Mouse (Mus musculus) heart, postnatal 4 days (tissue): Measurements from ENCODE around the gene Klrc3. TPM values are rescaled to one million over a fixed set of nuclear protein-coding genes. Genes with fewer than 3 reads are reported as not detected.
"Not testable (repeated sequence)": the region's sequence is repeated elsewhere in the genome, so short reads cannot be mapped to it uniquely, and the experiment has no call there.

Experiments
- DNase-seq: peaks from one replicate; pipeline ENCODE4 v3.0.0; 2021
- microRNA-seq, 2 experiments: library from miRNA; unstranded; fragments of <30 nt; microRNA quantifications; one replicate each; pipeline ENCODE4 v1.2.0; 2021 to 2022
- total RNA-seq, 2 experiments: library from RNA; stranded (reverse); gene quantifications; 2 replicates each; pipeline ENCODE4 v1.2.3; 2021

Klrc3 gene
- total RNA-seq = not detected

DNA sequence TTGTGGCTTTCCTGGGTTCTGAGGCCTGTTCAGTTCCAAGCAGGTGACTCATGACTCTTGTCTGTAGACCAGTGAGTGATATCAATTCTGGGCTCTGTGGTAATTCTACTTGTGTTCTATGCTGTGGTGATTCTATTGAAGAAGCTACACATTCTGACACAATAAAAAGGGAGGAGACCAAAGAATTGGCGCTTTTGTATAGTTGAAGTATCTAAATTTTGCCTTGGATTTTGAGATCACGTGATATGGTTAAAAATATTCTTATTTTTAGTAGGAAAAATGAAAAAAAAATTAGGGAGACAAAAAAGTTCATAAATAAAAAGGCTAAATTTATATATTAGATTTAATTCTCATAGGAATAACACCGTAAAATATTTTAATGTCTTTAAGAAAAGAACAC is at the start of gene Klrc3:
TSS of gene Klrc3 (minus strand) at position 101 of the 400 bp plus-strand sequence.
- DNase-seq = not testable (repeated sequence)

GRCm38 (mm10) chr6:129691436-129691835 is 48.3 kb upstream of the Klrc3 start:
- DNase-seq = not testable (repeated sequence)

DNA sequence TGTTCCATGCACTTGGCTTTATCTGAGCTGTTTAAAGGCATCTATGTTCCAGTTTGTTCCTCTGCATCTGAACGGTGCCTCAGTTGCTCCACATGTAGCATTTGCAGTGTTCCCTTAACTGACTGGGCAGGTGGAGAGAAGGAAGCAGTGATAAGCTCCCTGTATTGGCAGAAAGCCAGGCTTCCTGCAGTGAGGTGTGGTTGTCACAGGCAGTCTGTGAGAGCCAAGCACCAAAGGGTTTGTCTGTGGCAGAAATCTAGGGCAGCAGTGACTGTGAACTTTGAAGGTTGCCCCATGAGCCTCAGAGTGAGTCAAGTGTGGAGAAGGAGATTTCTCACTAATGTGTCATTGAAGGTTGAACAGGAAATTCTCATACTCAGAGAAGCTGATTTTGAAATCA is 37.2 kb upstream of the Klrc3 start:
- no peak for DNase-seq

- no peak for DNase-seq
These were observed 35.7 kb upstream of the Klrc3 start, which contains the start of gene Klrc1 for GRCm38 (mm10) chr6:129678873-129679272. Gene Klrc1 (minus strand): TSS chr6:129678973.

DNA sequence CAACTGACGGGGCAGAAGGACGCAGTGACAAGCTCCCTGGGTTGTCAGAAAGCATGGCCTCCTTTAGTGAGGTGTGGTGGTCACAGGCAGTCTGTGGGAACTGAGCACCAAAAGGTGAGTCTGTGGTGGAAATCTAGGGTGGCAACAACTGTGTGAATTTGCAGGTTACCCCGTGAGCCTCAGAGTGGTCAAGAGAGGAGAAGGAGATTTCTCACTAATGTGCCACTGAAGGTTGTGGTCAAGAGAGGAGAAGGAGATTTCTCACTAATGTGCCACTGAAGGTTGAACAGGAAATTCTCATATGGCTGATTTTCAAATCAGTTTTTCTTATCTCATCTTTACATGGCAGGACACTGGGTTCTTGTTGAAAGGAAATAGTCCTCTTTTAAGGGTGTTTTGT is 18.2 kb upstream of the Klrc3 start:
- DNase-seq = not testable (repeated sequence)

- not testable (repeated sequence) for DNase-seq
These were observed 17.5 kb upstream of the Klrc3 start, which contains the start of gene Klrc2 for GRCm38 (mm10) chr6:129660589-129660988. Gene Klrc2 (minus strand): TSS chr6:129660689.

- DNase-seq = not testable (repeated sequence)
These were observed 917 bp upstream of the Klrc3 start for GRCm38 (mm10) chr6:129644054-129644453.

DNA sequence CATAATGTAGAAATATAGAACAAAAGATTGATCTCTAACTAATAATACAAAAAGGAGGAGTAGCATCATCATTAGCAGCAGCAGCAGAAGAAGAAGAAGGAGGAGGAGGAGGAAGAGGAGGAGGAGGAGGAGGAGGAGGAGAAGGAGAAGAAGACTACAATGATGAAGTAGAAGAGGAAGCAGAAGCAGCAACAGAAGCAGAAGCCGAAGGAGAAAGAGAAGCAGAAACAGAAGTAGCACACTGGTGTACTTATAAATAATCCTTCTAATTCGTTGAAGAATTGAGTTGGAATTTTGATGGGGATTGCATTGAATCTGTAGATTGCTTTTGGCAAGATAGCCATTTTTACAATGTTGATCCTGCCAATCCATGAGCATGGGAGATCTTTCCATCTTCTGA is 12.1 kb downstream of the Klrc3 start:
- DNase-seq = not testable (repeated sequence)

GRCm38 (mm10) chr6:129623735-129624134 is 19.4 kb downstream of the Klrc3 start, which contains the start of gene Klrk1:
Gene Klrk1 (minus strand): TSS chr6:129623864.
- no peak for DNase-seq

DNA sequence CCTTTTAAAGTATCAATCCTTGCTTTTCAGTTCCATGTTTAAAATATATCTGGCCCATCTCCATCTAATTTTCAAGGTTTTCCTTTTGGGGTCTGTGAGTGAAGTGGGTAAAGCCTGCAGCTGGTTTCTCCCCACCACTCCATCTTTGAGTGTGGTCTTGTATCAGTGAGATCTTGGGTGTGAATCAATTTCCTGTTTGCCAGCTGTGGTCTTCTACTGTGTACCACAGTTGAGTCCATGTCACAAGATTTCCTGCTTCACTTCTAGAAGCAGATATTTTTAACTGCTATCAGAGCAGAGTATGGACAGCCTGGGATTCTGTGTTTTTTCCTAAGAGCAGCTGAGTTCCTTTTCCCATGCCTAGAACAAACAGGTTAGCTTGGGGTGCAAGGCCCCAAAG is 34.8 kb downstream of the Klrc3 start:
- DNase-seq = no peak

- DNase-seq = no peak
These were observed 51.6 kb downstream of the Klrc3 start, which contains the start of gene Klrd1 for GRCm38 (mm10) chr6:129591508-129591907. Gene Klrd1 (plus strand): TSS chr6:129591782.

Small RNAs within 50 kb of the gene (microRNA-seq; reads per million reads assigned to microRNA genes)
- gene Mir680-1 = 0 reads per million in 2 experiments

Other genes with a start within 250 kb of the Klrc3 start
- gene Clec1b, start 246.0 kb downstream of the Klrc3 start, total RNA-seq = under 1 TPM; 0.60 to 0.65 TPM
- not detected for gene Clec9a, start 234.5 kb downstream of the Klrc3 start, total RNA-seq
- gene Clec1a, start 191.3 kb downstream of the Klrc3 start, total RNA-seq = 10 to 100 TPM; 10.6 to 13.2 TPM
- under 1 TPM; 0.26 to 0.41 TPM for gene Olr1, start 136.2 kb downstream of the Klrc3 start, total RNA-seq
- not detected for gene Tmem52b, start 130.8 kb downstream of the Klrc3 start, total RNA-seq
- gene Gabarapl1, start 110.2 kb downstream of the Klrc3 start, total RNA-seq = 10 to 100 TPM; 40.0 to 40.2 TPM
- not detected for gene Klre1, start 65.4 kb downstream of the Klrc3 start, total RNA-seq
- not detected for gene Klrd1, start 51.6 kb downstream of the Klrc3 start, total RNA-seq
- under 1 TPM in 1 of 2 experiments, not detected in 1; 0.17 TPM for gene Klrk1, start 19.5 kb downstream of the Klrc3 start, total RNA-seq
- gene Klrc2, start 17.4 kb upstream of the Klrc3 start, total RNA-seq = not detected
- gene Klrc1, start 35.6 kb upstream of the Klrc3 start, total RNA-seq = not detected
- not detected for gene Klri1, start 73.8 kb upstream of the Klrc3 start, total RNA-seq
- gene Klri2, start 97.1 kb upstream of the Klrc3 start, total RNA-seq = not detected
- gene Gm156, start 140.9 kb upstream of the Klrc3 start, total RNA-seq = not detected
- gene Gm17631, start 219.3 kb upstream of the Klrc3 start, total RNA-seq = not detected
- gene Klra17, start 233.3 kb upstream of the Klrc3 start, total RNA-seq = not detected